Mouse (Mus musculus): ENCODE measurements around the gene Pigk. TPM values are rescaled to one million over a fixed set of nuclear protein-coding genes. Genes with fewer than 3 reads are reported as not detected.

Pigk gene
- polyA plus RNA-seq, 1 experiment from 2014 or later: 54.0 TPM

GRCm38 (mm10) chr3:152821202-152821601 lies 107.3 kb downstream of the Pigk start:
- Histone ChIP-seq H3K9me3 (no peaks in the 10 kb centered on the region), H3K9ac (no peak overlapping the region), H3K27ac (no peak overlapping the region), H3K27me3 (no peaks in the 10 kb centered on the region), H3K4me2 (no peak overlapping the region), H3K4me3 (no peak overlapping the region), H3K36me3 (no peaks in the 10 kb centered on the region), H3K4me1 (no peaks in the 10 kb centered on the region)
- ATAC-seq (ENCODE audit: insufficient number of reproducible peaks, low FRiP score, low TSS enrichment, low read depth): no peak
- WGBS: 53% methylated on average over 14 of the region's 14 CpGs

- whole genome bisulfite sequencing: 55% methylated on average over 3 of the region's 3 CpGs
- Histone ChIP-seq H3K9me3 (no peaks in the 10 kb centered on the region), H3K27me3 (no peaks in the 10 kb centered on the region), H3K4me3 (no peak overlapping the region), H3K27ac (no peak overlapping the region), H3K36me3 (no peaks in the 10 kb centered on the region), H3K4me2 (no peak overlapping the region), H3K4me1 (0 out of 2 replicates have a peak, but pooled peaks cover 5% of the 10 kb centered on the region), H3K9ac (no peak overlapping the region)
- ATAC-seq (ENCODE audit: insufficient number of reproducible peaks, low FRiP score, low TSS enrichment, low read depth): no peak
Measured at GRCm38 (mm10) chr3:152831377-152831776, 117.5 kb downstream of the Pigk start.

DNA sequence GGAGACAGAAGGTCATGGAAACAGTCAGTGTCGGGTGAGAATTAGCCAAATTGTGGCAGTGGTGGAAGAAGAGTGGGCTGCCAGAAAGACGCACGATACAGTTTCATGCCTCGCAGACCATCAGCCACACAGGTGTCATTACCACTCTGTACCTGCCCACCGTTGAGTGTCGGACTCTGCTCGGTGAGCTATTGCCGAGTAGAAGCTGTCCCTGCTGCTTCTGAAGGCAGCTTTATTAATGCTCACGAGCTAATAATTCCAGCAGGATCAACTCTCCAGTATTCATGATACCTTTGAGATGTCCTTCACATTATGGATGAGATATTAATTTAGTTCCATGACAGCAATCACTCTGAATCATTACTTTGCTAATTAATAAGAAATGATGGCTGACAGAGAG lies 118.1 kb downstream of the Pigk start:
- no peaks in the 10 kb centered on the region for H3K9me3 ChIP-seq
- H3K27me3 ChIP-seq: no peaks in the 10 kb centered on the region
- no peak overlapping the region for H3K9ac ChIP-seq
- H3K27ac ChIP-seq: no peak overlapping the region
- H3K4me2 ChIP-seq: no peak overlapping the region
- WGBS: 77% methylated on average over 9 of the region's 9 CpGs
- ATAC-seq (ENCODE audit: insufficient number of reproducible peaks, low FRiP score, low TSS enrichment, low read depth): no peak
- 0 out of 2 replicates have a peak, but pooled peaks cover 5% of the 10 kb centered on the region for H3K4me1 ChIP-seq
- H3K4me3 ChIP-seq: no peak overlapping the region
- H3K36me3 ChIP-seq: no peaks in the 10 kb centered on the region

DNA sequence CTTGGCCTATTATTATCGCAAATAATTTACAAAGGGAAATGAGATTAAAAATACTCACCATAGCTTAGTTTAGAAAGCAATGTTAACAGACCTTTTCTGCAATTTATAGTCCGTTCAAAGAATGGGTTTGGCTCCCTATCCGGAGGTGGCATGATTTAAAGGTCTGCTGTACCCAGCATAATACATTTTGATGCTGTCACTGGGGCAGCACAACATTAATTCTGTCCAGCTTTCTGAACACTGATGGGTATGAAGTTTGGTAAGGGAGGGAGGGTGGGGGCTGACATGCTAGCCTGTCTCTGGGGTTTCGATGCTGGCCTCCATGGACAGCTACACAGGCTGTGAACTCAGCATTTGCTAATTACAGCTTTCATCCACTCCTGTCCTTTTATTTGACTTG lies 118.5 kb downstream of the Pigk start:
- H3K36me3 ChIP-seq: no peaks in the 10 kb centered on the region
- ATAC-seq (ENCODE audit: insufficient number of reproducible peaks, low FRiP score, low TSS enrichment, low read depth): no peak
- 78% methylated on average over 4 of the region's 4 CpGs for WGBS
- H3K27ac ChIP-seq: no peak overlapping the region
- H3K9me3 ChIP-seq: no peaks in the 10 kb centered on the region
- 0 out of 2 replicates have a peak, but pooled peaks cover 5% of the 10 kb centered on the region for H3K4me1 ChIP-seq
- no peak overlapping the region for H3K4me2 ChIP-seq
- no peak overlapping the region for H3K4me3 ChIP-seq
- no peaks in the 10 kb centered on the region for H3K27me3 ChIP-seq
- H3K9ac ChIP-seq: no peak overlapping the region

- Histone ChIP-seq H3K9ac (no peak overlapping the region), H3K27me3 (no peaks in the 10 kb centered on the region), H3K9me3 (no peaks in the 10 kb centered on the region), H3K4me3 (no peak overlapping the region), H3K4me2 (no peak overlapping the region), H3K36me3 (no peaks in the 10 kb centered on the region), H3K27ac (no peak overlapping the region), H3K4me1 (no peaks in the 10 kb centered on the region)
- WGBS: 58% methylated on average over 2 of the region's 2 CpGs
- no peak for ATAC-seq (ENCODE audit: insufficient number of reproducible peaks, low FRiP score, low TSS enrichment, low read depth)
Measured at GRCm38 (mm10) chr3:152837407-152837806, 123.5 kb downstream of the Pigk start.

DNA sequence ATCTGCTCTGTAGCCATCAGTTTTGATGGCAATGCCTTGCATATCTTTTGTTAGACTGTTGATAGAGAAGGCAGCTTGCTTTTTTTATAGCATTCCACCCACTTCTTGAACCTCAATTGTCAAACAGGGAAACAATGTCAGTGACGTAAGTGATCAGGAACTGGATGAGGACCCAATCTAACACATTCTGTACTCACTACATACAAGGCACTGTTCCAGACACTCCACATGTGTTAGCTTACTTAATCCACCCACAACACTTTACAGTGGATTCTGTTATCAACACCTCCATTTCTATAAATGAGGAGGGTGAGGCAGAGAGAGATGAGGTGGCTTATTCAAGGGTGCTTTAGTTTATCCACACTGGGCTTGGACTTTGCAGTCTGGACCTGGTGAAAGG lies 124.0 kb downstream of the Pigk start:
- 65% methylated on average over 1 of the region's 1 CpGs for WGBS
- Histone ChIP-seq H3K9ac (no peak overlapping the region), H3K9me3 (no peaks in the 10 kb centered on the region), H3K4me2 (no peak overlapping the region), H3K4me3 (no peak overlapping the region), H3K27ac (no peak overlapping the region), H3K27me3 (no peaks in the 10 kb centered on the region), H3K36me3 (no peaks in the 10 kb centered on the region), H3K4me1 (no peaks in the 10 kb centered on the region)
- ATAC-seq (ENCODE audit: insufficient number of reproducible peaks, low FRiP score, low TSS enrichment, low read depth): no peak

DNA sequence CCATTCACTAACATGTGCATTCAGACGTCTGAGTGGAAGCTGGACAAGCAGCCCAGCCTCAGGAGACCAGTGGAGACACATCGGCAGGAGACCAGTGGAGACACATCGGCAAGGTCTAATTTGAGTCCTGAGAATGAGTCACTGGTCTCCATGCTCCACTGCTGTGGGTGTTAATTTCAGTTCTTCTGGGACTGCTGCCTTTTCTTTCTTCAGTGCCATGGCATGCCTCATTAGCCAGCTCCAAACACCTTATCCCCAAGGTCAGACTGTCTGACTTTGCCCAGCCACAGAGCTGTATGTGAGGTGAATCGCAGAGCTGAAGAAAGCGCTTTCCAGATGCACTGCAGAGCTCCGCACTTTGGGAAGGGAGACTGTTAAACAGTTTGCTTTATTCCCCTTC lies 127.4 kb downstream of the Pigk start:
- WGBS: 71% methylated on average over 6 of the region's 6 CpGs
- H3K9ac ChIP-seq: no peak overlapping the region
- H3K36me3 ChIP-seq: no peaks in the 10 kb centered on the region
- no peaks in the 10 kb centered on the region for H3K4me1 ChIP-seq
- no peak overlapping the region for H3K27ac ChIP-seq
- ATAC-seq (ENCODE audit: insufficient number of reproducible peaks, low FRiP score, low TSS enrichment, low read depth): no peak
- H3K4me3 ChIP-seq: no peak overlapping the region
- H3K4me2 ChIP-seq: no peak overlapping the region
- H3K27me3 ChIP-seq: no peaks in the 10 kb centered on the region
- H3K9me3 ChIP-seq: no peaks in the 10 kb centered on the region

GRCm38 (mm10) chr3:152842648-152843047 lies 128.7 kb downstream of the Pigk start:
- ATAC-seq (ENCODE audit: insufficient number of reproducible peaks, low FRiP score, low TSS enrichment, low read depth): no peak
- H3K4me2 ChIP-seq: no peak overlapping the region
- 79% methylated on average over 3 of the region's 3 CpGs for WGBS

GRCm38 (mm10) chr3:152843925-152844324 lies 130.0 kb downstream of the Pigk start:
- H3K4me1 ChIP-seq: no peaks in the 10 kb centered on the region
- H3K4me3 ChIP-seq: no peak overlapping the region
- no peaks in the 10 kb centered on the region for H3K9me3 ChIP-seq
- H3K27me3 ChIP-seq: no peaks in the 10 kb centered on the region
- H3K9ac ChIP-seq: no peak overlapping the region
- ATAC-seq (ENCODE audit: insufficient number of reproducible peaks, low FRiP score, low TSS enrichment, low read depth): no peak
- H3K36me3 ChIP-seq: no peaks in the 10 kb centered on the region
- no peak overlapping the region for H3K27ac ChIP-seq
- no peak overlapping the region for H3K4me2 ChIP-seq

More at GRCm38 (mm10) chr3:152842648-152843047, 128.7 kb downstream of the Pigk start:
- H3K9ac ChIP-seq: no peak overlapping the region
- no peaks in the 10 kb centered on the region for H3K4me1 ChIP-seq
- no peaks in the 10 kb centered on the region for H3K27me3 ChIP-seq
- H3K9me3 ChIP-seq: no peaks in the 10 kb centered on the region
- H3K4me3 ChIP-seq: no peak overlapping the region
- H3K36me3 ChIP-seq: no peaks in the 10 kb centered on the region
- H3K27ac ChIP-seq: no peak overlapping the region

- no peak overlapping the region for H3K27ac ChIP-seq
- H3K4me2 ChIP-seq: no peak overlapping the region
- no peak overlapping the region for H3K4me3 ChIP-seq
- H3K9ac ChIP-seq: no peak overlapping the region
- no peaks in the 10 kb centered on the region for H3K36me3 ChIP-seq
- H3K27me3 ChIP-seq: no peaks in the 10 kb centered on the region
- no peak for ATAC-seq (ENCODE audit: insufficient number of reproducible peaks, low FRiP score, low TSS enrichment, low read depth)
- 25% methylated on average over 12 of the region's 12 CpGs for WGBS
- H3K4me1 ChIP-seq: no peaks in the 10 kb centered on the region
- H3K9me3 ChIP-seq: no peaks in the 10 kb centered on the region
Measured at GRCm38 (mm10) chr3:152855006-152855614, 141.2 kb downstream of the Pigk start.

DNA sequence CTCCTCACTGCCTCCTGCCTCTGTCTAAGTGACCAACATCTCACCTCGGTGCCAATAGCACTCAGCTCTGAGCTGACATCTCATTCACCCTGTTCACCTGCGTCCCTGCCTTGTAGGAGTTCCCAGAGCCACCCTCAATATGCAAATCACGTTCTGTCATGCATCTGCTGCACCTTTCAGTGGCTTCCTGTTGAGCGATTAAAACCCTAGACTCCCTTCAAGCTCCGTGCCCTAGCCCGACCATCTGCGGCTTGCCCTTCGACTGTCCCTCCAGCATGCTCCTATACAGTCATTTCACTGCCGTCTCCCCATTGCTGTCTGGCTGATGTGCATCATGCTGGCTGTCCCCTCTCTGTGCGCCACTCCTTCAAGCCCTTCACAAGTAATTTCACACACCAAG lies 142.2 kb downstream of the Pigk start:
- H3K4me3 ChIP-seq: no peak overlapping the region
- H3K27me3 ChIP-seq: no peaks in the 10 kb centered on the region
- H3K27ac ChIP-seq: no peak overlapping the region
- ATAC-seq (ENCODE audit: insufficient number of reproducible peaks, low FRiP score, low TSS enrichment, low read depth): no peak
- H3K36me3 ChIP-seq: no peaks in the 10 kb centered on the region
- H3K4me2 ChIP-seq: no peak overlapping the region
- H3K9me3 ChIP-seq: no peaks in the 10 kb centered on the region
- H3K9ac ChIP-seq: no peak overlapping the region
- 63% methylated on average over 10 of the region's 10 CpGs for WGBS
- H3K4me1 ChIP-seq: no peaks in the 10 kb centered on the region

- no peak overlapping the region for H3K9ac ChIP-seq
- ATAC-seq (ENCODE audit: insufficient number of reproducible peaks, low FRiP score, low TSS enrichment, low read depth): no peak
- H3K36me3 ChIP-seq: no peaks in the 10 kb centered on the region
- no peak overlapping the region for H3K4me3 ChIP-seq
- H3K4me2 ChIP-seq: no peak overlapping the region
- H3K27me3 ChIP-seq: no peaks in the 10 kb centered on the region
- H3K4me1 ChIP-seq: no peaks in the 10 kb centered on the region
- 72% methylated on average over 4 of the region's 4 CpGs for WGBS
- H3K27ac ChIP-seq: no peak overlapping the region
- H3K9me3 ChIP-seq: no peaks in the 10 kb centered on the region
Measured at GRCm38 (mm10) chr3:152861450-152861849, 147.6 kb downstream of the Pigk start.

- 59% methylated on average over 1 of the region's 1 CpGs for WGBS
- H3K4me1 ChIP-seq: no peaks in the 10 kb centered on the region
- no peak for ATAC-seq (ENCODE audit: insufficient number of reproducible peaks, low FRiP score, low TSS enrichment, low read depth)
- no peak overlapping the region for H3K4me3 ChIP-seq
- H3K9me3 ChIP-seq: no peaks in the 10 kb centered on the region
- H3K36me3 ChIP-seq: no peaks in the 10 kb centered on the region
- no peak overlapping the region for H3K27ac ChIP-seq
- H3K4me2 ChIP-seq: no peak overlapping the region
- H3K27me3 ChIP-seq: no peaks in the 10 kb centered on the region
- H3K9ac ChIP-seq: no peak overlapping the region
Measured at GRCm38 (mm10) chr3:152861978-152862377, 148.1 kb downstream of the Pigk start.
